In genomic region chr11:69919053-69919452, GRCm38 (mm10) we compare ENCODE assay signal across 8 mouse cellular contexts. TPM values are rescaled to one million over a fixed set of nuclear protein-coding genes. Genes with fewer than 3 reads are reported as not detected.
DNase-seq lines count a peak whose midpoint lies in the region; ATAC-seq and TF ChIP-seq lines count a peak whose summit lies in the region.

No protein-coding gene starts in this region.

- no peaks in the 10 kb centered on the region for H3K27me3 ChIP-seq in spleen, adult 2 months (ENCODE audit: control insufficient read depth, insufficient read depth, low read length)
- H3K27me3 ChIP-seq in limb, embryonic 12.5 days: no peaks in the 10 kb centered on the region
- no peaks in the 10 kb centered on the region for H3K27me3 ChIP-seq in stomach, embryonic 14.5 days (ENCODE audit: control insufficient read depth, insufficient read depth, low read length)

- peak overlapping the region; percentile 87 for H3K4me2 ChIP-seq in limb, embryonic 12.5 days
- peak overlapping the region; percentile 44 for H3K4me2 ChIP-seq in stomach, embryonic 14.5 days (replicated peaks; ENCODE audit: low read depth, low read length)

- TF ChIP-seq CTCF in spleen, adult 2 months (IDR thresholded peaks at IDR 0.05; ENCODE audit: extremely low read depth, insufficient read depth, insufficient read length, insufficient replicate concordance): no peak

- H3K9ac ChIP-seq in limb, embryonic 12.5 days (replicated peaks): peak overlapping the region; percentile 95; the same call in 1 of the 2 replicates
- peak overlapping the region; percentile 97; the same call in 1 of the 2 replicates for H3K9ac ChIP-seq in stomach, embryonic 14.5 days (replicated peaks; ENCODE audit: low read depth, low read length)

- no peaks in the 10 kb centered on the region for H3K9me3 ChIP-seq in limb, embryonic 12.5 days
- H3K9me3 ChIP-seq in stomach, embryonic 14.5 days (ENCODE audit: control insufficient read depth, low read depth, low read length): no peaks in the 10 kb centered on the region

- H3K4me3 ChIP-seq in spleen, adult 2 months (ENCODE audit: extremely low read depth, insufficient read depth, insufficient read length): no peak overlapping the region; the same call in 1 of the 2 replicates
- peak overlapping the region; percentile 98 for H3K4me3 ChIP-seq in limb, embryonic 12.5 days (replicated peaks)
- peak overlapping the region; percentile 98; the same call in 1 of the 2 replicates for H3K4me3 ChIP-seq in stomach, embryonic 14.5 days (ENCODE audit: low read depth, low read length)

- peaks cover 11% of the 10 kb centered on the region for H3K4me1 ChIP-seq in spleen, adult 2 months (ENCODE audit: control insufficient read depth, insufficient read depth, insufficient read length)
- peaks cover 46% of the 10 kb centered on the region for H3K4me1 ChIP-seq in limb, embryonic 12.5 days (replicated peaks)
- peaks cover 33% of the 10 kb centered on the region for H3K4me1 ChIP-seq in stomach, embryonic 14.5 days (ENCODE audit: control insufficient read depth, insufficient read depth, low read length)

- no peak for TF ChIP-seq POLR2A in spleen, adult 2 months (IDR thresholded peaks at IDR 0.05; ENCODE audit: low read depth, low read length)

- DNase-seq in cerebellum, adult 9-10 months: peak; percentile 32
- no peak for DNase-seq in cerebellum, adult 18-20 months
- no peak for DNase-seq in spleen, adult 2 months (ENCODE audit: low read depth in 1 of 2, low spot score in 2 of 2)
- no peak for DNase-seq in spleen, adult 18-20 months
- DNase-seq in right cerebral cortex, adult 18-20 months: no peak
- DNase-seq in thymus, postnatal 14 days: no peak

- H3K27ac ChIP-seq in spleen, adult 2 months (ENCODE audit: insufficient read depth, low read length): peak overlapping the region; percentile 55; the same call in 1 of the 2 replicates
- H3K27ac ChIP-seq in limb, embryonic 12.5 days: peak overlapping the region; percentile 98
- H3K27ac ChIP-seq in stomach, embryonic 14.5 days (ENCODE audit: low read length): 0 out of 2 replicates have a peak overlapping the region, but pooled peaks have one; percentile 96

- WGBS in spleen, adult 2 months: 46% methylated on average over 9 of the region's 9 CpGs
- 84% methylated on average over 9 of the region's 9 CpGs for WGBS in limb, embryonic 12.5 days
- 81% methylated on average over 9 of the region's 9 CpGs for WGBS in stomach, embryonic 14.5 days

- H3K36me3 ChIP-seq in spleen, adult 2 months (ENCODE audit: control insufficient read depth, insufficient read depth, low read length): peaks cover 31% of the 10 kb centered on the region
- H3K36me3 ChIP-seq in limb, embryonic 12.5 days: peaks cover 50% of the 10 kb centered on the region
- peaks cover 41% of the 10 kb centered on the region for H3K36me3 ChIP-seq in stomach, embryonic 14.5 days (ENCODE audit: control insufficient read depth, insufficient read depth, low read length)

- no peak for ATAC-seq in limb, embryonic 12.5 days (ENCODE audit: insufficient number of reproducible peaks, insufficient read depth, low FRiP score, low TSS enrichment, low read depth)
- ATAC-seq in stomach, embryonic 14.5 days (ENCODE audit: insufficient number of reproducible peaks, insufficient read depth, low FRiP score, low read depth): no peak

RNA-seq across cellular contexts. Expression of gene Eif5a, which starts 2.7 kb away (rescaled TPM):
- polyA plus RNA-seq in spleen, adult 2 months (2012; rRNA removed): 219 and 257 TPM in 2 replicates
- 1,762 and 1,851 TPM in 2 replicates for polyA plus RNA-seq in limb, embryonic 12.5 days (2016; fragmentation: Nextera tagmentation; extraction: Ambion mirVana)
- 1,510 and 1,553 TPM in 2 replicates for polyA plus RNA-seq in stomach, embryonic 14.5 days (2014; fragmentation: Nextera tagmentation; extraction: Ambion mirVana)

RNA-seq across cellular contexts. Expression of gene Gps2, which starts 5.4 kb away (rescaled TPM):
- polyA plus RNA-seq in spleen, adult 2 months (2012; rRNA removed): 119 and 145 TPM in 2 replicates
- 92.0 and 93.5 TPM in 2 replicates for polyA plus RNA-seq in limb, embryonic 12.5 days (2016; fragmentation: Nextera tagmentation; extraction: Ambion mirVana)
- polyA plus RNA-seq in stomach, embryonic 14.5 days (2014; fragmentation: Nextera tagmentation; extraction: Ambion mirVana): 71.3 and 80.0 TPM in 2 replicates

RNA-seq across cellular contexts. Expression of gene Ybx2, which starts 16.5 kb away (rescaled TPM):
- 0.36 TPM in 2 replicates for polyA plus RNA-seq in spleen, adult 2 months (2012; rRNA removed)
- polyA plus RNA-seq in limb, embryonic 12.5 days (2016; fragmentation: Nextera tagmentation; extraction: Ambion mirVana): 14.0 and 15.5 TPM in 2 replicates
- polyA plus RNA-seq in stomach, embryonic 14.5 days (2014; fragmentation: Nextera tagmentation; extraction: Ambion mirVana): 6.6 and 8.9 TPM in 2 replicates

RNA-seq across cellular contexts. Expression of gene Neurl4, which starts 18.2 kb away (rescaled TPM):
- polyA plus RNA-seq in spleen, adult 2 months (2012; rRNA removed): 43.3 and 45.2 TPM in 2 replicates
- 10.9 and 12.7 TPM in 2 replicates for polyA plus RNA-seq in limb, embryonic 12.5 days (2016; fragmentation: Nextera tagmentation; extraction: Ambion mirVana)
- polyA plus RNA-seq in stomach, embryonic 14.5 days (2014; fragmentation: Nextera tagmentation; extraction: Ambion mirVana): 12.6 and 12.7 TPM in 2 replicates

RNA-seq across cellular contexts. Expression of gene 2810408A11Rik, which starts 18.3 kb away (rescaled TPM):
- 0.48 and 0.51 TPM in 2 replicates for polyA plus RNA-seq in spleen, adult 2 months (2012; rRNA removed)
- 30.4 and 32.8 TPM in 2 replicates for polyA plus RNA-seq in limb, embryonic 12.5 days (2016; fragmentation: Nextera tagmentation; extraction: Ambion mirVana)
- polyA plus RNA-seq in stomach, embryonic 14.5 days (2014; fragmentation: Nextera tagmentation; extraction: Ambion mirVana): 8.5 and 10.4 TPM in 2 replicates
